Mouse (Mus musculus): ENCODE results near the gene Slc25a39. TPM values are rescaled to one million over a fixed set of nuclear protein-coding genes. Genes with fewer than 3 reads are reported as not detected.

The Slc25a39 gene
- total RNA-seq, 1 experiment from 2014 or later, result 415 TPM

Small RNA genes within 50 kb of the gene (microRNA-seq; reads per million reads assigned to microRNA genes)
- 0 to 0.85 reads per million in 2 experiments for gene Mir6930

Other genes with a start within 250 kb of the Slc25a39 start
- 78.7 and 81.0 TPM in 2 replicates for gene Lsm12, start 222.7 kb downstream of the Slc25a39 start, total RNA-seq (2021)
- 82.8 and 83.7 TPM in 2 replicates for gene G6pc3, start 218.3 kb downstream of the Slc25a39 start, total RNA-seq (2021)
- gene Hdac5, start 177.8 kb downstream of the Slc25a39 start, total RNA-seq (2021), result 81.1 and 83.7 TPM in 2 replicates
- 1.7 and 2.3 TPM in 2 replicates for gene BC030867, start 159.1 kb downstream of the Slc25a39 start, total RNA-seq (2021)
- gene Asb16, start 139.2 kb downstream of the Slc25a39 start, total RNA-seq (2021), result 0.11 and 0.19 TPM in 2 replicates
- gene Tmub2, start 123.0 kb downstream of the Slc25a39 start, total RNA-seq (2021), result 40.1 and 40.4 TPM in 2 replicates
- gene Atxn7l3, start 111.3 kb downstream of the Slc25a39 start, total RNA-seq (2021), result 47.9 and 53.4 TPM in 2 replicates
- gene Ubtf, start 88.2 kb downstream of the Slc25a39 start, total RNA-seq (2021), result 102 and 106 TPM in 2 replicates
- gene Slc4a1, start 41.7 kb downstream of the Slc25a39 start, total RNA-seq (2021), result 17.5 and 72.4 TPM in 2 replicates
- 31.3 and 31.6 TPM in 2 replicates for gene Rundc3a, start 14.5 kb downstream of the Slc25a39 start, total RNA-seq (2021)
- gene Grn, start 22.4 kb upstream of the Slc25a39 start, total RNA-seq (2021), result 180 and 194 TPM in 2 replicates
- gene Fam171a2, start 39.7 kb upstream of the Slc25a39 start, total RNA-seq (2021), result 8.2 and 9.6 TPM in 2 replicates
- 4.6 and 7.4 TPM in 2 replicates for gene Itga2b, start 62.2 kb upstream of the Slc25a39 start, total RNA-seq (2021)
- gene Gpatch8, start 148.4 kb upstream of the Slc25a39 start, total RNA-seq (2021), result 29.7 and 29.9 TPM in 2 replicates
- gene Gm11627, start 171.5 kb upstream of the Slc25a39 start, total RNA-seq (2021), result 0.44 and 0.60 TPM in 2 replicates
- 4.0 and 4.4 TPM in 2 replicates for gene Fzd2, start 196.4 kb upstream of the Slc25a39 start, total RNA-seq (2021)

Data from adrenal gland, postnatal 14 days (tissue).